Mouse (Mus musculus) heart, embryonic 16.5 days (tissue): ENCODE measurements around the gene Pecam1. TPM values are rescaled to one million over a fixed set of nuclear protein-coding genes. Genes with fewer than 3 reads are reported as not detected.

ENCODE experiments used
- ATAC-seq: fragments of 200-750 bp; cut with Nextera tagmentation; replicated peaks from 2 replicates; pipeline ENCODE4 v1.8.0; 2017; ENCODE audit warnings: moderate number of reproducible peaks; ENCODE audit not compliant: insufficient read depth, low FRiP score; ENCODE audit errors: extremely low read depth
- H3K27ac ChIP-seq: fragments of 300-500 bp; sonication (generic); 2 replicates; pipeline ENCODE4 v1.5.1; 2014; ENCODE audit warnings: mild to moderate bottlenecking, low read length, control low read depth, moderate library complexity
- H3K27me3 ChIP-seq: fragments of 300-500 bp; sonication (generic); 2 replicates; pipeline ENCODE4 v1.6.1; 2014; ENCODE audit warnings: low read length, mixed read lengths; ENCODE audit not compliant: control insufficient read depth, insufficient read depth
- H3K36me3 ChIP-seq: fragments of 300-500 bp; sonication (generic); 2 replicates; pipeline ENCODE4 v1.6.1; 2014; ENCODE audit not compliant: control insufficient read depth, insufficient read depth
- H3K4me1 ChIP-seq: fragments of 300-500 bp; sonication (generic); 2 replicates; pipeline ENCODE4 v1.6.1; 2014; ENCODE audit warnings: low read length, mixed read lengths; ENCODE audit not compliant: control insufficient read depth, insufficient read depth
- H3K4me2 ChIP-seq: fragments of 300-500 bp; sonication (generic); 2 replicates; pipeline ENCODE4 v1.6.1; 2014; ENCODE audit warnings: low read depth, mild to moderate bottlenecking, control low read depth, low read length
- H3K4me3 ChIP-seq: fragments of 300-500 bp; sonication (generic); 2 replicates; pipeline ENCODE4 v1.5.1; 2014; ENCODE audit warnings: mild to moderate bottlenecking, control low read depth, low read length
- H3K9ac ChIP-seq: fragments of 300-500 bp; sonication (generic); 2 replicates; pipeline ENCODE4 v1.6.1; 2014; ENCODE audit warnings: low read length, control low read depth
- H3K9me3 ChIP-seq: fragments of 300-500 bp; sonication (generic); replicated peaks from 2 replicates; pipeline ENCODE4 v1.6.1; 2016; ENCODE audit warnings: low read length; ENCODE audit not compliant: control insufficient read depth
- WGBS: fragments of 180-500 bp; shearing (Covaris S2); extraction: QIAGEN DNeasy Blood & Tissue Kit; methylation state at CpG from one replicate; pipeline ENCODE4 v1.1.7; 2014; 5-methylcytosine and 5-hydroxymethylcytosine counted together
- microRNA-seq: library from miRNA; unstranded; fragments of <30 nt; microRNA quantifications from one replicate; pipeline ENCODE4, GENCODE M21; 2017
- polyA plus RNA-seq: library from polyadenylated mRNA; unstranded; fragments of >200 nt; fragmentation: Nextera tagmentation; extraction: Ambion mirVana; gene quantifications from 2 replicates; pipeline ENCODE4 v1.2.1, GENCODE M21; 2015

Pecam1 gene
- polyA plus RNA-seq, 1 experiment from 2014 or later, result 87.7 TPM

DNA sequence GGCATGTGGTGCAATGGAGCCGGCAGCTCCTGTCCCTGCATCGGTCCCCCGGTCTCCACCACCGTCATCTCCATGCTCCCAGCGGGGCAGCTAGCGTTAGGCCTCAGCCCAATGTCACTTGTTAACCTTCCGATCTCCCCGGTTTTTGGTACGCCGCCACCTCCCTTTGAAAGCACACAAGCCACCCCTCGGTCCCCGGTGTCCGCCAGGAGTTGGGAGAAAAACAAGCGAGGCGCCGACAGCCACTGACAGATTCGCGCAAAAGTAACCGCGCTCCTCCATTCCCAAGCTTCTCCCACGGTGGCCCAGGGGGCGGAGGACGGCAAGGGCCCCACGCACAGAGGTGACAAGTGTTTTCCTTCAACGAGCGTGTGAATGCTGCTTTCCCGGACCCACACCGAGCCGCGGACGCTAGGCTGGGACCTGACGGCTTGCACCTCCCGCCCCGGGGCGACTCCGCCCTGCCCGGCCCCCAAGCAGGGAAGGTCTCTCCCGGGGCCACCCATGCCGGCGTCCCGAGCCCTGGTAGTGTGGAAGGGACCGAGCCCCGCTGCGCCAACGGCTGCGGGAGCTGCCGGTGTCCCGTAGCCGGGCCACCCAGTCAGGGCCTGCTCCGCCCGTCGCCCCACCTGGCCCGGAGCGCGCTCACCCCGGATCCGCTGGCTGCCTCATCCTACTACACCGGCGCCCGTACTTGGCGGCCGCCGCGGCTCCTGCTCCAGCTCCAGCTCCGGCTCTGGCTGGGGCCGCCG is 138.0 kb downstream of the Pecam1 start:
- H3K4me3 ChIP-seq, result peak overlapping the region; percentile 83
- ATAC-seq, result peak; percentile 68
- H3K4me2 ChIP-seq, result peak overlapping the region; percentile 83
- H3K27me3 ChIP-seq, result no peaks in the 10 kb centered on the region
- under 1% methylated on average over 64 of the region's 67 CpGs for WGBS
- peaks cover 29% of the 10 kb centered on the region for H3K4me1 ChIP-seq
- peak overlapping the region; percentile 91 for H3K9ac ChIP-seq
- H3K27ac ChIP-seq, result peak overlapping the region; percentile 92
- H3K36me3 ChIP-seq, result no peaks in the 10 kb centered on the region
- no peaks in the 10 kb centered on the region for H3K9me3 ChIP-seq

DNA sequence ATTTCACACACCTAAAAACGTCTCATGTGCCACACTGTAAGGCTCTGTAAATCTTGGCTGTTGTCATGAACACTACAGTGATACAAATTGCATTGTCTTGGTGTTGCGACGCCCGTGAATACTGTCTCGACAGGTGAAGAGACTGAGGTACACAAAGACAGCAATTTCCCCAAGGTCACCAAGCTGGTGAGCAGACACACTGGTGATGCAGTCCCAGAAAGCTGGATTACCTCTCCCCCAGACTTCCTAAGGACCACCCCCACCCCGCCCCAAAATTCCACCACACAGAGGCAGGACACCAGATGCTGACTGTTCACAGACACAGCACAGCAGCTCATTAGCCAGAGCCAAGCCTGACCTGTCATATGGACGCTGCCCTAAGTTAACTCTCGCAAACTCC is 140.7 kb downstream of the Pecam1 start:
- Histone ChIP-seq H3K4me1 (peaks cover 29% of the 10 kb centered on the region), H3K4me3 (no peak overlapping the region), H3K9ac (no peak overlapping the region), H3K4me2 (no peak overlapping the region), H3K27me3 (no peaks in the 10 kb centered on the region), H3K36me3 (peaks cover 1% of the 10 kb centered on the region), H3K27ac (peak overlapping the region; percentile 5; the same call in 1 of the 2 replicates), H3K9me3 (no peaks in the 10 kb centered on the region)
- WGBS, result 60% methylated on average over 8 of the region's 8 CpGs
- no peak for ATAC-seq

DNA sequence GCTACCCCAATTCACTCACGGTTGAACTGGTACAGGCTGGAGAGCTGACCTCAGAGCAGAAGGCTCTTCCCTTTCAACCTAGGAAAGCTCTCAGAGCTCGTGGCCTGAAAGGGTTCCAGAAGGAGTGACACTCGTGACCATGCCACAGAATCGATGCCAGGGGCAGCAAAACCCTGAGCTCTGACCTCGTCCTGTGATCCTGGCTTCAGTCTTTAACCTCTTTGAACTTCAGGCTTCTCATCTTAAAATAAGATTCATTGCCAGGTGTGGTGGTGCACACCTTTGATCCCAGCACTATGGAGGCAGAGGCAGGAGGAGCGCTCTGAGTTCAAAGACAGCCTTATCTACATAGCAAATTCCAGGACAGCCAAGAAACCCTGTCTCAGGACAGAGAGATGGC is 143.1 kb downstream of the Pecam1 start:
- no peak for ATAC-seq
- H3K4me2 ChIP-seq, result no peak overlapping the region
- H3K27ac ChIP-seq, result no peak overlapping the region
- 70% methylated on average over 6 of the region's 6 CpGs for WGBS
- H3K9ac ChIP-seq, result no peak overlapping the region
- peaks cover 19% of the 10 kb centered on the region for H3K4me1 ChIP-seq
- H3K36me3 ChIP-seq, result peaks cover 5% of the 10 kb centered on the region
- H3K9me3 ChIP-seq, result no peaks in the 10 kb centered on the region
- no peaks in the 10 kb centered on the region for H3K27me3 ChIP-seq
- H3K4me3 ChIP-seq, result no peak overlapping the region

DNA sequence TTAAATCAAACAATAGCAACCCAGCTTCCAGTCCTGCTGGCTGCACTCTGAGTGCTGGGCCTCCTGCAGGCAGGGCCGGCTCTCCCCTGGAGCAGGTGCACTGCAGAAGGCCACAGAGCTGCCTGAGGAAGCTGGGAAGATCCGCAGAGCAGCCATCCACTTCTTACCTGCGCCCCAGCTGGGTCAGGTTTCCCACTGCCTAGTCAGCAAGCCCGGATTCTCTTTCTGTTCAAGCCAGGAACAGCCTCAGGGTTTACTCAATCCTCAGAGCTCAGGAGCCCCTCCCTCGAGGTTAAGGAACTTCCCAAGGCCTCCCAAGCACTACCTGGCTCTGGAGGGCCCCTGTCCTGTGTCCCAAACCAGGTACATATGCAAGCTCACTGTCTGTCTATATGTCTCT is 144.4 kb downstream of the Pecam1 start:
- ATAC-seq, result no peak
- H3K4me2 ChIP-seq, result no peak overlapping the region
- peaks cover 5% of the 10 kb centered on the region for H3K36me3 ChIP-seq
- H3K4me1 ChIP-seq, result peaks cover 11% of the 10 kb centered on the region
- H3K27me3 ChIP-seq, result no peaks in the 10 kb centered on the region
- no peaks in the 10 kb centered on the region for H3K9me3 ChIP-seq
- WGBS, result 50% methylated on average over 5 of the region's 5 CpGs
- H3K27ac ChIP-seq, result no peak overlapping the region
- H3K9ac ChIP-seq, result no peak overlapping the region
- no peak overlapping the region for H3K4me3 ChIP-seq

Small RNA genes lying within 50 kb of the gene (microRNA-seq; reads per million reads assigned to microRNA genes)
- gene Gm25994, result not detected
- gene Mir3064, result 8.8 reads per million, percentile 26 among the genes with 10 or more reads in this experiment

Other genes starting within 250 kb of the Pecam1 start
- 14.2 and 15.0 TPM in 2 replicates for gene Tex2, start 137.2 kb downstream of the Pecam1 start, polyA plus RNA-seq
- gene Milr1, start 598 bp upstream of the Pecam1 start, polyA plus RNA-seq, result 1.8 and 2.2 TPM in 2 replicates
- 6.4 and 7.8 TPM in 2 replicates for gene Polg2, start 28.9 kb upstream of the Pecam1 start, polyA plus RNA-seq
- gene Ddx5, start 38.6 kb upstream of the Pecam1 start, polyA plus RNA-seq, result 213 and 237 TPM in 2 replicates
- gene Cep95, start 38.6 kb upstream of the Pecam1 start, polyA plus RNA-seq, result 14.2 and 15.1 TPM in 2 replicates
- gene Smurf2, start 170.1 kb upstream of the Pecam1 start, polyA plus RNA-seq, result 10.2 and 10.7 TPM in 2 replicates
- 235 and 294 TPM in 2 replicates for gene Kpna2, start 248.9 kb upstream of the Pecam1 start, polyA plus RNA-seq